Mouse (Mus musculus): ENCODE results near the gene Atp11c. TPM values are rescaled to one million over a fixed set of nuclear protein-coding genes. Genes with fewer than 3 reads are reported as not detected.

The Atp11c gene
- total RNA-seq (2015) (29.6 and 42.2 TPM in 2 replicates), total RNA-seq (2017) (38.0 and 40.1 TPM in 2 replicates)

DNA sequence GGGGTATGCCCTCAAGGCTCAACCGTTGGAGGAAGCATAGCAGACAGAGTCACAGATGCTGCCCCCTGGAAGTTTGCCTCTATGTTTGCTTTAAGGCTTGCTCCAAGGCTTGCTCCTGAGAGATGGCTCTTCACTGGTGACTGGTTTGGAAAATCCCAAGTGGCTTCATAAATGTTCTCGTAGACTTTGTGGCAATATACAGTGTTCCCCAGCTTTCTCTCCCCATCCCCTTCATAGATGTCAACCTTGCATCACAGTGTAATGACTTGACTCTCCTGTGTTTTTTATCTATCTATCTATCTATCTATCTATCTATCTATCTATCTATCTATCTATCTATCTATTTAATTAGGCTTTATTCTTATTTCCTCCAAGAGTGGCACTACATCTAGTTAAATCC, at the start of gene Atp11c:
Atp11c (minus strand) TSS at position 101 of the 400 bp plus-strand sequence.
- no peak for ATAC-seq (ENCODE audit: poor library complexity, severe bottlenecking)

DNA sequence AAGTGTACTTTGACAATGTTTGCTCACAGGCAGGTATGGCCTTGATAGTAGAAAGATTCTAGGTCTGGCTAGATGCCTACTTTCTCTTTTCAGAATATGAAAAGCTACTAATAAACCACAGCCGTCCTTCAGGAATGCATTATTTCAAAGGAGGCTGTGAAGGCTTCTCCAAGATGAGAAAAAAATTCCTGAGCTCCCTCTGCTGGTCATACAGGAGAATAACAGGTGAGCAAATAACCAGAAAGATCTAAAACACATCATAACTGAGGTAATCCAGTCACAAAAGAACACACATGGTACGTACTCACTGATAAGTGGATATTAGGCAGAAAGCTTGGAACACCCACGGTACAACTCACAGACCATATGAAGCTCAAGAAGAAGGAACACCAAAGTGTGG, 16.7 kb upstream of the Atp11c start:
- ATAC-seq (ENCODE audit: poor library complexity, severe bottlenecking) = no peak

GRCm38 (mm10) chrX:60570539-60570938, 22.0 kb downstream of the Atp11c start:
- no peak for ATAC-seq (ENCODE audit: poor library complexity, severe bottlenecking)

GRCm38 (mm10) chrX:60569047-60569446, 23.5 kb downstream of the Atp11c start:
- no peak for ATAC-seq (ENCODE audit: poor library complexity, severe bottlenecking)

- no peak for ATAC-seq (ENCODE audit: poor library complexity, severe bottlenecking)
Observed at GRCm38 (mm10) chrX:60555242-60555641, 37.3 kb downstream of the Atp11c start.

DNA sequence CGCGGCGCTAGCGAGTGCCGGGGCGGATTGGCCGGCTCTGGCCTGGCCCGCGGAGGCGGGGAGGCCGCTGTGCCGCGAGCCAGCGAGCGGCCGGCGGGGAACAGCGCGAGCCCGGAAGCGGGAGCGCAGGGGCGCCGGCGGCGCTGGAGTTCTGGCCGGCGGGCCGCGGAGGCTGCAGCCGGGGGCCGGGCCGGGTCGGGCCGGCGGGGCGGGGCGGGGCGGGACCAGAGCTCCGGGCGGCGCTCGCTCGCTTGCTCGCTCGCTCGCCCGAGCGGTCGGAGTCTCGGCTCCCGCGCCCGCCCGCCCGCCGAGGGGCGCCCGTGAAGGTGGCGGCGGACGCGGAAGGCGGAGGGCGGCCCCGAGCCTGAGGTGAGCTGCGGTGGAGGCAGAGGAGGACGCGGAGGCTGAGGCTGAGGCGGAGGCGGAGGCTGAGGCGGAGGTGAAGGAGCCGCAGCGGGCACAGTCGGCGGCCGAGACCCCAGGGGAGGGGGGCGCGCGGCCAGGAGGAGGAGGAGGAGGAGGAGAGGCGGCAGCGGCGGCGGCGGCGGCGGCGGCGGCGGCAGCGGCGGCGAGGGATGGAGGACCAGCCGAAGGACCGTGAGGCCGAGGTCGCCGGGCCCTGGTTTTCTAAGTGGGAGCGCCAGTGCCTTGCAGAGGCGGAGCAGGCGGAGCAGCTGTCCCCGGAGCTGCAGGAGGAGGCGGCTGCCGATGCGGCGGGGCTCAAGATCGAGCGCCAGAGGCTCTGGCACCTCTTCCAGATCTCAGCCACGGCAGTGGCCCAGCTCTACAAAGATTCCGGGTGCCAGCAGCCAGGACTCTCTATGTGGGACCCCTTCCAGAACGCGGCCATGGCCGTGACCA, 44.8 kb downstream of the Atp11c start:
- no peak for ATAC-seq (ENCODE audit: poor library complexity, severe bottlenecking)

- no peak for ATAC-seq (ENCODE audit: poor library complexity, severe bottlenecking)
Observed at GRCm38 (mm10) chrX:60547098-60547443, 45.4 kb downstream of the Atp11c start.

DNA sequence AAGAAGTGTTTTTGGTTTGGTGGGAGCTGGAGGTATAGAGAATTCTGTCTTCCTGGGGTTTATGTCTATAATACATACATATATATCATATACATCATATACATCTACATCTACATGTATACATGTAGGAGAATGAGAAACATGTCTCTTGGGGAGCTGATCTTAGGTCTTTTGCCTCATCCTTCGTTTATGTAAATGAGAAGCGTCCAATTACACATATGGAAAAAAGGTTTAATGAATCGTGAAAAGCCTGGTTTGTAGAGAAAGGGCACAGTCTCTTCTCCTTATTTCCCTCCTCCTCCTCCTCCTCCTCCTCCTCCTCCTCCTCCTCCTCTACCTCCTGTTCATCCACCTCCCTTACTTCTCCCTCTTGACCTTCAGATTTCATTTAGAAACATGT, 46.6 kb downstream of the Atp11c start:
- no peak for ATAC-seq (ENCODE audit: poor library complexity, severe bottlenecking)

DNA sequence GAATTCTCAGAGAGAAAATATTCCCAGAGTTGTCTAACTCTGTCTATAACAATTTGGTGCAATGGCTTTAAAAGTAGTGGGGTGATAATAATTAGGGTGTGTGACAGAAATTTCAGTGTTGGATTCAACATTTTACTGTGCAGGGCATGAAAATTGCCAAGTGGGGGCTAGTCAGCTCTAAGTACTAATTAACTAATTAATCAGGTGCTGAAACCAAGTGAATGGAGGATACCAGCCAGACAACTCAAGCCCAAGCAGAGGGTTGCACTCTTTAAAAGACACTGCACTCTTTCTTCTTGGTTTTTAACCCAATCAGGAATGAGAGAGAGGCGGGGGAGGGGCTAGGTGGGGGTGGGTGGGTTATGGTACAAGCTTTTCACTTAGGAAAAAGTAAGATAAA, 47.1 kb downstream of the Atp11c start:
- ATAC-seq (ENCODE audit: poor library complexity, severe bottlenecking) = no peak

DNA sequence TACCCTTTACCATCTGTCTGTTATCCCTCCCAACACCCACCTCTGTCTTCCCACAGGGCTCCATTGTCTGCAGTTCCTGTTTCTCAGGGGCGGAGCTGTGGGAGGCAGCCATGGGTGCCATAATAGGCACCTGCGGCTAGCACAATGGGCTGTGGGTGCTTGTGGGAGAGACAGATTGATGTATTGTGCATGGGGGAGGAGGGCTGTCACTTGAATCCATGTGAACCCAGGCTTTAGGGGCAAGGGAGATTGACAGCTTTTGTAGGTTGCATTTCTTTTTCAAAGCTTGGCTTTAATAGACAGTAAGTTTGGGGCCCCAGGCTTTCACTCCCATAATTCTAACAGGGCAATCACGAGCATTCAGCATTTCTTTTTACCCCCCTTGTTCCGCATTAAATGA, 48.4 kb downstream of the Atp11c start:
- ATAC-seq (ENCODE audit: poor library complexity, severe bottlenecking) = no peak

GRCm38 (mm10) chrX:60542901-60543300, 49.6 kb downstream of the Atp11c start:
- no peak for ATAC-seq (ENCODE audit: poor library complexity, severe bottlenecking)

DNA sequence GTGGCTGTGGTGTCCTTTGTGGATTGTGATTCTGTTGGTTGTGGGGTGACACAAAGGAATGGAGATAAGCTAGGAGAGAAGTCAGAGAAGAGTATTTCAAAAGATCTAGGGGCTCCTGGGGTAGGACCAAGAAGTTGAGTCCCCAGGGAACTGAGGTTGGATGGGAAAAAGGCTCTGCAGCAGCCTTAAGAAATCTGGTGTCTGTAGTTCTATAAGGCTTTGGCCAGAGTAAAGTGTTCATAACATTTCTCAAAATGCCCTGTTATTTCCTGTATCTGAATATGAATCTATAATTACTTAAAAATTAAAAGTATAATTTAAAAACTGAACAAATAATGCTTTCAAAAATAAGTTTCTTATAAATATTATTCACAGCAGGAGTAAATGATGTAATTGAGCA, 53.3 kb downstream of the Atp11c start, which contains the start of gene Gm7073:
Gm7073 (minus strand) TSS at position 101 of the 400 bp plus-strand sequence.
- no peak for ATAC-seq (ENCODE audit: poor library complexity, severe bottlenecking)

DNA sequence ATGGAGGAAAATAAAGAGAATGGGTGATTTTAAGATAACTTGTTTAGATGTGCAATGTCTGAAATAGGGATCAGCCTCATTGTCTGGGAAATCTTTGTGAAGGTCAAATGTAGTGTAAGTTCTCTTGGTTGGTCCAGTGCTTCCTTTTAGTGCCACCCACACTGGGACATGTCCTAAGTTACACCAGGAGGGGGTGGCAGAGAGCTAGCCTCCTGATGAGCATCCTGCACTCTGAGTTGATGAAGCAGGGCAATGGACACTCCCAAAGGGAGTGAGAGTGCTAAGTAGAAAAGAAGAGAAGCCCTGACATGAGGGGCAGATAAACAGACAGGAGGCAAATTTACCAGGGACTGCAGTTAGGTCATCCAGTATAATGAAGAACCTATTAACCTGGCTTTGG, 88.5 kb downstream of the Atp11c start:
- ATAC-seq (ENCODE audit: poor library complexity, severe bottlenecking) = no peak

- no peak for ATAC-seq (ENCODE audit: poor library complexity, severe bottlenecking)
Observed at GRCm38 (mm10) chrX:60497750-60498149, 94.7 kb downstream of the Atp11c start.

DNA sequence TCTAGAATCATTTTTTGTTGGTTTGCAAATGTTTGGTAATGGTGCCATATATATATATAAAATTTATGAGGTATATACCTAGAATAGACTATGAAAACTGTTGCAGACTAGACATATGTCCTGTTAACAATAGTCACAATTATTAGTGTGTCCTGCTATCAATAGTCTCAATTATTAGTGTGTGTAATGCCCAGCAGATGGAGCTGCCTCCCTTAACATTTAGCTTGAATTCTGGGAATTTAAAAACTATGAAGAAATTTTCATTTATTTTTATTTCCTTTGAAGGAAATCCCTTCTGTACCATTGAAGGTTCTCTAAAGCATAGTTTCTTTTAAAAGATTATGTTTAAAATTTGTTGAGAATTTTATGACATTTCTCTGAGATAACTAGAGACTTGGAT, 97.2 kb downstream of the Atp11c start:
- ATAC-seq (ENCODE audit: poor library complexity, severe bottlenecking) = no peak

DNA sequence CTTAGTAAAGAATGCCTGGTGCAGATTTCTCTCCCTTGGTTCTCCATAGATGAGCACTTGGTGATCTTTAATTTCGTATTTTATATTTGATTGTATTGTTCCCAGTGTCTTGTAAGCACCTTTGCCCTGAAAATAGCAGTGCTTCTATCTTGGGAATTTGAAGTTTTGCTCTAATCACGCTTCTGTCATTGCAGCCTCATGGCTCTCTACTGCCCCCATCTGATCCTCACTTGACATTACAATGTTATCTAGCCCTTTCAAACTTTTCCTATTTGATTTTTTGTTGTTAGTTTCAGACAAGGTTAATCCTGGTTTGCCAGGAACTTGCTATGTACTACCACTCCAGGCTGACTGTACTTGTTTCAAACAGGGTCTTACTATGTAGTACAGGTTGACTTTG, 128.7 kb downstream of the Atp11c start:
- ATAC-seq (ENCODE audit: poor library complexity, severe bottlenecking) = no peak

- ATAC-seq (ENCODE audit: poor library complexity, severe bottlenecking) = no peak
Observed at GRCm38 (mm10) chrX:60414563-60415111, 177.9 kb downstream of the Atp11c start.

- ATAC-seq (ENCODE audit: poor library complexity, severe bottlenecking) = no peak
Observed at GRCm38 (mm10) chrX:60405681-60406080, 186.8 kb downstream of the Atp11c start.

GRCm38 (mm10) chrX:60404668-60405044, 187.8 kb downstream of the Atp11c start:
- peak; percentile 93 for ATAC-seq (ENCODE audit: poor library complexity, severe bottlenecking)

GRCm38 (mm10) chrX:60403764-60404667, 188.5 kb downstream of the Atp11c start:
- peak; percentile 61 for ATAC-seq (ENCODE audit: poor library complexity, severe bottlenecking)

DNA sequence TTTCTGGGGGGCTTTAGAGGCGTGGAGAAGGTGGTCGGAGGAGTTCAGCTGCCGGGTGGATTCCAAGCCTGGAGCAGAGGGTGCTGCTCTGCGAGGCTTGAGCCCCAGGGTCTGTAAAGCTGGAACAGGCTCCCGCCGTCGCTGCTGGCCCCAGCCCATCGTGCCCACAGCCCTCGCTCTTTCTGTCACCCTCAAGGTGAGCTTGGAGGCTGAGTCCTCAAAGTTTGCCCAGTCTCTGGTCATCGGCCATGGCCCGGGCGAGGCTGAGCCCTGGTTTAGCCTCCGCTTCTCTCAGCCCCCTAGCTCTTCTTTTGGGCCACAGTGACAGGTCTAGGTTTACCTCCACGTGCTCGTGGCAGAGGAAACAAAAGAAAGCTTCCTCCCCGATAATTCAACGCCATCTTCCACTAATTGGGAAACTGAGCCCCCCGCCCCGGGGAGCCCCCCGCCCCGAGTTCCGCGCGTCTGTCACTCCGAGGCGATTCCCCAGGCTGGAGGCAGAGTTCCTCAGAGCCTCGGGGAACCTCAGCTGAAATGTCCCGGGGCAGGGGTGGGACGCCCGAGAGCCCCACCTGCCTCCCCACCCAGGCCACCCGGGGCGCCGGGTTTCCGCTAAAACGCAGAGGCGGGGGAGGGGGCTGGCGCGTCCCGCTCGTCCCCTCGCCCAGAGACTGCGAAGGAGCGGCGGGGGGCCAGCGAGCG, 189.3 kb downstream of the Atp11c start:
- ATAC-seq (ENCODE audit: poor library complexity, severe bottlenecking) = no peak

All from megakaryocyte, adult 5-6 weeks (primary cell).